Mouse (Mus musculus) MEL (cell line): ENCODE measurements around the gene Gpatch2.

Experiments
- POLR2AphosphoS2 ChIP-seq: IDR thresholded peaks from 2 replicates; pipeline ENCODE4 v1.6.1; 2011; ENCODE audit warnings: low read length, improper control_type of control experiment
- ZKSCAN1 ChIP-seq: IDR thresholded peaks from 2 replicates; pipeline ENCODE4 v1.6.1; 2012; ENCODE audit warnings: low read depth, mild to moderate bottlenecking, inconsistent platforms, low read length, improper control_type of control experiment, moderate library complexity

- TF ChIP-seq ZKSCAN1 (no peak), POLR2AphosphoS2 (no peak)
Measured at GRCm38 (mm10) chr1:187244734-187245133, 29.4 kb downstream of the Gpatch2 start.
